Mouse (Mus musculus) erythroblast, embryonic 14.5 days (primary cell): ENCODE measurements around the gene Pde7b.

Experiments used
- GATA1 ChIP-seq: IDR thresholded peaks from 2 replicates; pipeline ENCODE4 v1.6.1; 2012; ENCODE audit warnings: low read length, inconsistent platforms, mixed read lengths
- TAL1 ChIP-seq: IDR thresholded peaks from 3 replicates; pipeline ENCODE4 v1.6.1; 2012; ENCODE audit warnings: low read length, inconsistent platforms, mixed read lengths

- TF ChIP-seq TAL1: no peak
- no peak for TF ChIP-seq GATA1
Measured at GRCm38 (mm10) chr10:20485816-20486215, 239.1 kb downstream of the Pde7b start.
